Mouse (Mus musculus): ENCODE results near the gene 3110082I17Rik. TPM values are rescaled to one million over a fixed set of nuclear protein-coding genes. Genes with fewer than 3 reads are reported as not detected.

Gene 3110082I17Rik
- polyA plus RNA-seq, 1 experiment from 2014 or later = 44.4 TPM

DNA sequence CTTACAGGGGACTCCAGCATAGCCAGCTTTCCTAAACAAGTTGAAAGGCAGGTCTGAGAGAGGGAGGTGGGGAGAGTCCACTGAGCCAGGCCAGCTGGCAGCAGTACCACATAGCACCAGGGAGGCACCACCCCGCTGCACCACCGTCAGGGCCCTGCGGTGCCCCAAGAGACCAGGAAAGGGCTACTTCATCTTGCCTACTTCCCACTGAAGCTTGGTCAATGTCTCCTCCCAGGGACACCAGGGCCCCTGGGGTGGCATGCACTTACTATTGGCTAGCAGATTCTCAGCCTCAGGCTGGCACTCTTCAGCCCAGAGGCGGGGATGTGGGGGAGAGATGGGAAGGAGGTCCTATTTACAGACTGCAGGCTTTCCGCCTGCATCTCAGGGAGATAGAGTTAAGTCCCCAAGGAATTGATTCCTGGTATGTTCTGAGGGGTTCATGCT, 136.3 kb downstream of the 3110082I17Rik start:
- 58% methylated on average over 5 of the region's 5 CpGs for WGBS
- Histone ChIP-seq H3K27ac (ENCODE audit: low read depth) (no peak overlapping the region), H3K36me3 (ENCODE audit: insufficient read depth) (no peaks in the 10 kb centered on the region), H3K27me3 (ENCODE audit: insufficient read depth, low read length) (peaks cover 32% of the 10 kb centered on the region), H3K4me1 (ENCODE audit: insufficient read depth) (no peaks in the 10 kb centered on the region; the same call in 1 of the 2 replicates), H3K4me2 (peak overlapping the region; percentile 97), H3K9ac (no peak overlapping the region), H3K9me3 (ENCODE audit: low read depth, low read length) (no peaks in the 10 kb centered on the region), H3K4me3 (ENCODE audit: low read depth, low read length) (peak overlapping the region; percentile 56; the same call in 1 of the 2 replicates)
- no peak for DNase-seq
- no peak for TF ChIP-seq CTCF (IDR thresholded peaks at IDR 0.05; ENCODE audit: low read depth)
- no peak for ATAC-seq (ENCODE audit: insufficient read depth)

DNA sequence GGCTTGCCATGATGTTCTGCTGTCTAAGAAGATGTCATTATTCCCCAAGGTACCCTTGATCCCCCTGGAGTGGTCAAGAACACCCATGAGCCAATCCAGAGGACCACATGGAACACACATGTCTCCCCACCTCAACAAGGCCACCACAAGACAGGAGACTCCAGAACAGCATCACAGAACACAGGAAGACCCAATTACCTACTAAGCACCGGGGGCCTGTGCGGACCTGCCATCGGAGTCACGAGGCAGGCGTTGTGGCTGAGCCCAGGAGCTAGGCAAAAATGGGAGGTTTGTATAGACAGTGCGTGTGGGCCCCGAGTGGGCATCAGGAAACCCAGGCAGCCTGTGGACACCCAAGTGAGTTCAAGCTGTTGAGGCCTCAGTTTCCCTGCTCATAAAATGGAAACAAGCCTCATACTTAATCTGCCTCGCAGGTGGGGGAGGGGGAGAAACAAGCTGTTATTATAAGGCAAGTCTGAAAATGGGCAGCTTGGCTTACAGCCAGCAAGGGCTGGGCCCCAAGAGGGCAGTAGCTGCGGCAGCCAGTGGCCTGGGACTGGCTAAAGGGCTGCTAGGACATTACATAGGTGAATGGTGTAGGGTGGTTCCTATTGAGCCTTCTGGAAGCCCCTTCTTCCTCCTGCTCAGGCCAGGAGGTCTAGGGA, 136.9 kb downstream of the 3110082I17Rik start:
- no peak for ATAC-seq (ENCODE audit: insufficient read depth)
- Histone ChIP-seq H3K4me3 (ENCODE audit: low read depth, low read length) (no peak overlapping the region), H3K27me3 (ENCODE audit: insufficient read depth, low read length) (peaks cover 32% of the 10 kb centered on the region), H3K4me1 (ENCODE audit: insufficient read depth) (no peaks in the 10 kb centered on the region; the same call in 1 of the 2 replicates), H3K9me3 (ENCODE audit: low read depth, low read length) (no peaks in the 10 kb centered on the region), H3K4me2 (peak overlapping the region; percentile 22; the same call in 1 of the 2 replicates), H3K9ac (no peak overlapping the region), H3K27ac (ENCODE audit: low read depth) (no peak overlapping the region), H3K36me3 (ENCODE audit: insufficient read depth) (no peaks in the 10 kb centered on the region)
- WGBS = 73% methylated on average over 9 of the region's 9 CpGs
- peak; percentile 42 for DNase-seq
- no peak for TF ChIP-seq CTCF (IDR thresholded peaks at IDR 0.05; ENCODE audit: low read depth)

DNA sequence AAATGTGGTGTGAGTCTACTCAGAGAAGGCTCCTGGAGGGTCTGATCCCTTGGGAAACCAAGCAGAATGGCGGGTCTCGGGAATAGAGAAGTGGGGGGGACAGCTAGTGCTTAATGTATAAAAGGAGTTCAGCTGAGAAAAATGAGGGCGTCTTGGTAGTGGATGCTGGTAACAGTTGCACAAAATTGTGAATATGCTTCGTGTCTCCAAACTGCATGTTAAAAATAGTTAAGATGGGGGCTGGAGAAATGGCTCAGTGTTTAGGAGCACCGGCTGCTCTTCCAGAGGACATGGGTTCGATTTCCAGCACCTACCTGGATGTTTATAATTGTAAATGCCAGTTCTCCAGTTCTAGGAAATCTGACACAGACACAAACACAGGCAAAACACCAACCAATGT, 139.0 kb downstream of the 3110082I17Rik start:
- no peaks in the 10 kb centered on the region for H3K36me3 ChIP-seq (ENCODE audit: insufficient read depth)
- no peak for ATAC-seq (ENCODE audit: insufficient read depth)
- TF ChIP-seq CTCF (IDR thresholded peaks at IDR 0.05; ENCODE audit: low read depth) = no peak
- DNase-seq = no peak
- H3K27me3 ChIP-seq (ENCODE audit: insufficient read depth, low read length) = peaks cover 26% of the 10 kb centered on the region
- no peaks in the 10 kb centered on the region; the same call in 1 of the 2 replicates for H3K4me1 ChIP-seq (ENCODE audit: insufficient read depth)
- H3K9ac ChIP-seq = no peak overlapping the region
- H3K9me3 ChIP-seq (ENCODE audit: low read depth, low read length) = no peaks in the 10 kb centered on the region
- WGBS = 78% methylated on average over 6 of the region's 6 CpGs
- no peak overlapping the region for H3K27ac ChIP-seq (ENCODE audit: low read depth)
- no peak overlapping the region for H3K4me2 ChIP-seq
- H3K4me3 ChIP-seq (ENCODE audit: low read depth, low read length) = no peak overlapping the region

GRCm38 (mm10) chr5:139320424-139320823, 139.9 kb downstream of the 3110082I17Rik start:
- DNase-seq (no peak), ATAC-seq (ENCODE audit: insufficient read depth) (no peak)
- Histone ChIP-seq H3K4me1 (ENCODE audit: insufficient read depth) (no peaks in the 10 kb centered on the region; the same call in 1 of the 2 replicates), H3K9me3 (ENCODE audit: low read depth, low read length) (no peaks in the 10 kb centered on the region), H3K27me3 (ENCODE audit: insufficient read depth, low read length) (peaks cover 18% of the 10 kb centered on the region), H3K9ac (no peak overlapping the region), H3K4me2 (no peak overlapping the region), H3K36me3 (ENCODE audit: insufficient read depth) (no peaks in the 10 kb centered on the region), H3K4me3 (ENCODE audit: low read depth, low read length) (no peak overlapping the region), H3K27ac (ENCODE audit: low read depth) (no peak overlapping the region)
- 66% methylated on average over 7 of the region's 7 CpGs for WGBS
- TF ChIP-seq CTCF (IDR thresholded peaks at IDR 0.05; ENCODE audit: low read depth) = no peak

GRCm38 (mm10) chr5:139317751-139318504, 142.4 kb downstream of the 3110082I17Rik start:
- Histone ChIP-seq H3K27me3 (ENCODE audit: insufficient read depth, low read length) (no peaks in the 10 kb centered on the region), H3K4me1 (ENCODE audit: insufficient read depth) (no peaks in the 10 kb centered on the region), H3K27ac (ENCODE audit: low read depth) (no peak overlapping the region), H3K4me3 (ENCODE audit: low read depth, low read length) (no peak overlapping the region), H3K36me3 (ENCODE audit: insufficient read depth) (no peaks in the 10 kb centered on the region), H3K9me3 (ENCODE audit: low read depth, low read length) (no peaks in the 10 kb centered on the region), H3K4me2 (no peak overlapping the region), H3K9ac (no peak overlapping the region)
- no peak for DNase-seq
- no peak for ATAC-seq (ENCODE audit: insufficient read depth)
- no peak for TF ChIP-seq CTCF (IDR thresholded peaks at IDR 0.05; ENCODE audit: low read depth)
- 62% methylated on average over 21 of the region's 21 CpGs for WGBS

DNA sequence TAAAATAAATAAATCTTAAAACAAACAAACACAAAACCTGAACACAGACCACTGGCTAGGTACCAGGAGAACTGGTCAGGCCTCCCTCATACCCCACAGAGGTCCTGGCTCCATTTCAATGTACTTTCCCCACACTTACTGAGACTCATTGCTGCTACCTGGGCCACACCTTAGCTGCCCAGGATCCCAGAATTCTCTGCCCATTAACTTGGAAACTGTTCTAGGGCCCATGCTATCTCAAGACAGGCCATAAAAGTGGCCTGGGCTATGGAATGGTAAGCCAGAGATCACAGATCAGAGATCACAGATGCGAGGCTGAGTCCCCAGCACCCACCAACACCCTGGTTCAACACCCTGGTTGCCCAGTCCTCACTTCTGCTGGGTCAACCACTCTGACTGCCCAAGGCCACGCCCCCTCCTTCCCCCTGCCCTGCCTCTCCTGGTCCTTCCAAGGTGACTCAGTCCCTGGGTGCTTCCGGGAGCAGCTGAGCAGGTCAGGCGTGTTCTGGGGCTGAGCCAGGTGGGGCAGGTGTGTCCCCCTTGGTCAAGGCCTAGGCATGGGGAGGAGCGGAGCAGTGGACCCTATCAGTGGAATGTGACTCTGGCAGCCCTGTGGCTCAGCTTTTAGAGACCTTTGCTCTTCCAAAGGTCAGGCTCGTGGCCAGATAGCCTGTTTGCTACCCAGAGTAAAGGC, 143.2 kb downstream of the 3110082I17Rik start:
- Histone ChIP-seq H3K27ac (ENCODE audit: low read depth) (no peak overlapping the region), H3K4me3 (ENCODE audit: low read depth, low read length) (no peak overlapping the region), H3K36me3 (ENCODE audit: insufficient read depth) (no peaks in the 10 kb centered on the region), H3K4me1 (ENCODE audit: insufficient read depth) (no peaks in the 10 kb centered on the region), H3K4me2 (no peak overlapping the region), H3K9ac (no peak overlapping the region), H3K27me3 (ENCODE audit: insufficient read depth, low read length) (no peaks in the 10 kb centered on the region), H3K9me3 (ENCODE audit: low read depth, low read length) (no peaks in the 10 kb centered on the region)
- TF ChIP-seq CTCF (IDR thresholded peaks at IDR 0.05; ENCODE audit: low read depth) = no peak
- ATAC-seq (ENCODE audit: insufficient read depth) (no peak), DNase-seq (no peak)
- WGBS = 52% methylated on average over 6 of the region's 6 CpGs
